Mouse (Mus musculus): ENCODE measurements at regions not wholly inside any gene's neighbourhood (a gene's known extent, or its start where the extent isn't known, plus 50 kb on each side); places are given as distances from the start of the nearest gene placed in this dataset.

GRCm38 (mm10) chr15:37166744-37167143, 159.2 kb upstream of the Zfp706 start:
- no peak for DNase-seq

DNA sequence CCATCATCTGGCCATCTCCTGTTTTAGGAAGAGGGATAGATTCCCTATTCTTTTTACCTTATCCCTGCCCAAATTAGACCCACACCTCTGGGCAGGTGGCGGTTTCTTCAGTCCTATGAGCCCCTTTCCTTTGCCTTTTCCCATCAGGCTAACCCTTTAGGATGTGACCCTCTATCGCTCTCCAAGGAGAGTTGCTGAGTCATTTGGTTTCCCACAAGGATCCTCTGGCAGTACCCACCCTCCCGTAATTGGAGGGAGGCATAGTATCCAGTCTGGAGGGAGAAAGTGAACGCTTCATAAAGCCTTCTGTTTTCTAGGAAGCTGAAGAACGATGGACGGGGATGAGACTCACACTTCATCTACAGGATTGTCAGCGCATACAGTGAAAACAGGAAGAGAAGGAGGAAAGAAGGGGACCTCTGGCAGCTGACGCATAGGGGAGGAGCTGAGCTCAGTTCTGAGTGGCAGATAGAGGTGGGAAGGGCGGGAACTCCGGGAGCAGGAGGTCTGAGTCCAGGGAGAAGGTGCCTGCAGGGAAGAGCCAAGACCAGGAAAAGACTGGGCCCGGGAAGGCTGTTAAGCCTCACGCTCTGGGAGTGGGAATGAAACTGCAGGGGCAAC, 158.4 kb upstream of the Zfp706 start:
- no peak for DNase-seq

DNA sequence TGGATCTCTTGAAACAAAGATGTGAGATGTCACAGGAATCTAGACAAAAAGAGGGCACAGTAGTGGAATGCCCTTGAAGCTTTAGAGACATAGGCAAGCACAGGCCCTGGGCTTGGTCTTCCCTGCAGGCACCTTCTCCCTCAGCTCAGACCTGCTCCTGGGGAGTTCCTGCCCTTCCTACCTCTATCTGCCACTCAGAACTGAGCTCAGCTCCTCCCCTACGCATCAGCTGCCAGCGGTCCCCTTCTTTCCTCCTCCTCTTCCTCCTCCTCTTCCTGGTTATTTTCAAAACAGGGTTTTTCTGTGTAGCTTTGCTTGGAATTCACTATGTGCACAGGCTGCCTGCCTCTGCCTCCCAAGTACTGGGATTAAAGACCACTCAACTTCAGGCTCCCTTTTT, 157.6 kb upstream of the Zfp706 start:
- DNase-seq: no peak

GRCm38 (mm10) chr15:37164191-37165135, 156.9 kb upstream of the Zfp706 start:
- no peak for DNase-seq

DNA sequence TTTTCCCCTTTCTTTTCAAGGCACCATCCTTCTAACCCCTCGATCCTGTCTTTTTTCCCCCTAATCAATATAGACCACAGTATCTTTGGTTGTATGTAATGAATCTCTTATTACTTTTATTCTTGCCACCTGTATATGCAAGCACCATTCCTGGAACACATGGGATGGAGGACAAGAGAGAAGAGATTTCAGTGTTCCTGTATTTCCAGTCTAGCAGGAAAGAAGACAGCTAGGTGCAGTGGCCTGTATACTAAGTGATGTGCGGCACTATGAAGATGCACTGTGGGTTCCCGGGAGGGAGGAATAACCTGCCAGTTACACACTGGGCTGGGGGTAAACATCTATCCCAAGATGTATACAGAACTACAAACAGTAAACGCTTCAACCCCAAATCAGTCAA, 152.4 kb upstream of the Zfp706 start:
- DNase-seq: no peak

GRCm38 (mm10) chr15:37159349-37159748, 151.8 kb upstream of the Zfp706 start:
- DNase-seq: no peak

GRCm38 (mm10) chr15:37157386-37157785, 149.8 kb upstream of the Zfp706 start:
- no peak for DNase-seq

- DNase-seq: no peak
These were observed 147.4 kb upstream of the Zfp706 start for GRCm38 (mm10) chr15:37154934-37155333.

DNA sequence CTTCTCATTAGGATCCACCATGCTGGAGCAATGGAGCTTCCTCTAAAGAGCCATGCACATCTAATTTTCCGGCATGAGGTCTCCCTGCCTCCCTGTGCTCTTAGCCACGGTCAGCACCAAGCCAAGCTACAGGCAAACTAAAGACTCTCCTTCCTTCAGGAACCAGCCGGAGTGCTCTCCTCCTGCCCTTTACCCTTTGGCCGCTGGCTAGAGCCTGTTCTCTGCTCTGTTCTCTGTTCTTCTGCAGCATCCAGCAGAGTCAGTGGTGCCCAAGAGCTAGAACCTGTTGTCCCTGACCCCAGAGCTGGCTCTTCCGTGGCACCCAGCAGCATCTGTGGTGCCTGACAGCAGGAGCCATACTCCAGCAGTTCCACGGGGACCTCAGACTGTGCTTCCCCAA, 145.6 kb upstream of the Zfp706 start:
- no peak for DNase-seq

- DNase-seq: peak; percentile 50 to 55
These were observed 128.1 kb upstream of the Zfp706 start for GRCm38 (mm10) chr15:37135590-37136164.

DNA sequence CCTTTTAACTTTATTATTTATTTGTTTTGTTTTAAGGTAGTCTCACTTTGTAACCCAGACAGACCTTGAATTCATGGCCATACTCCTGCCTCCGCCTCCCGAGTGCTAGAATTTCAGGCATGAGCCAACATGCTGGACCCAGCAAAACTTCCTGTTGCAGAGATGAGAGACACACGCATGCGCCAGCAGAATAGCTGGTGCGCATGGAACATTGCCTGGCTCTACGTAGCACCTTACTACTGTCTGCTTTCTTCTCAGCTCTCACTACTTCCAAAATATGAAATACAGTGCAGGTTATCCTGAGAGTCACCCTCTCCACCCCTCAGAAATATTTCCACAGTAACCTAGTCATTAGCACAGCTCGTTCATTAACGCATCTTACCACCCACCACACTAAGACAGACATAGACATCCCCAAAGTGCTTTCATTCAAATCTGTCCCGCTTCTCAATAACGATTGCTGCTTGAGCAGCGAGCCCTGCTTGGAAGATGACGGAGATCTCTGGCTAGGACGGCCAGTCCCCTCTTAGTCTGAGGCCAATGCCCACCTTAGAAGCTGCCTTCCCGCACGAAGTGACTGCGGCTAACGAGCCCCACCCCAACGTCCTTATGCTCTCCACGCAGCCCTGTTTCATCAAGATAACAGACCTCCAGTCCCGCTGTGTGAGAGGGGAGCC, 127.5 kb upstream of the Zfp706 start:
- no peak for DNase-seq

DNA sequence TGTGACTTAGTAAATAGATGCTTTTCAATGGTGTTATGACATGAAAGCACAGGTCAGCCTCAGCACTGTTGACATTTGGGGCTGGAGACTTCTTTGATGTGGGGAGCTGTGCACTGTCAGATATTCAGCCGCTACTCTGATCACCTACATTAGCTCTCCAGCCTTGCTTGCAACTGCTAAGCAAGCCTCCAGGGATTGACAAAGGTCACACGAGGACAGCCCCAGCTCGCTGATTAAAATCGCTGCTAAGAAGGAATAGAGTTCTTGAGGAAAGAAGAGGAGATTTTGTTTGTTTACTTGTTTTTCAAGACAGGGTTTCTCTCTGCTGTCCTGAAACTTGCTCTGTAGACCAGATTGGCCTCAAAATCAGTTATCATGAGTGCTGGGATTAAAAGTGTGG, 126.8 kb upstream of the Zfp706 start:
- DNase-seq: no peak

DNA sequence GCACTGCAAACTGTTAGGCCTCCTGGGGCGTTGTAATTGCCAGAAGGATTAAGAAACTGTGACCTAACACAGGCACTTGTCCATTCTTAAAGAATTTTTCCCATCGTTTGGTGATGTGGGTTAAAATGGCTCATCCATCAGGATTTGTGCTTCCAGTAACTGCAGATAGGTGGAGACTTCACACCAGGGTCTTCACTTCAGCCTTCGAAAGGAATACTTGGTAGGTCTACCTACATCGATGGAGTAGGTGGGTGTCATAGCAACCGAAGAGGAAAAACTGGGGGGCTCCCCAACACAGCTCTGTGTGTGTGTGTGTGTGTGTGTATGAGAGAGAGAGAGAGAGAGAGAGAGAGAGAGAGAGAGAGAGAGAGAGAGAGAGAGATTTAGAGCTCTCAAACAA, 126.3 kb upstream of the Zfp706 start:
- DNase-seq: no peak

GRCm38 (mm10) chr15:37127681-37128080, 120.1 kb upstream of the Zfp706 start:
- no peak for DNase-seq

DNA sequence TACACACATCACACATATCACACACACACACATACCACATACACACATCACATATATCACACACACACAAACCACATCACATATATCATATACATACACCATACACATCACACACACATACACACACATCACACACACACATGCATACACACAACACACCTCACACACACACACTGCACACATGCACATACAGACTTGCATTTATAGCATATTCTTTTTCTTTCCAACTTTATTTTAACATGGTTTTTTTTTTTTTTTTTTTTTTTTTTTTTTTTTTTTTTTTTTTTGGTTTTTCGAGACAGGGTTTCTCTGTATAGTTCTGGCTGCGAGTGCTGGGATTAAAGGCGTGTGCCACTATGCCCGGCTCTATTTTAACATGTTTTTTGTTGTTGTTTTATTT, 119.6 kb upstream of the Zfp706 start:
- DNase-seq: no peak

DNA sequence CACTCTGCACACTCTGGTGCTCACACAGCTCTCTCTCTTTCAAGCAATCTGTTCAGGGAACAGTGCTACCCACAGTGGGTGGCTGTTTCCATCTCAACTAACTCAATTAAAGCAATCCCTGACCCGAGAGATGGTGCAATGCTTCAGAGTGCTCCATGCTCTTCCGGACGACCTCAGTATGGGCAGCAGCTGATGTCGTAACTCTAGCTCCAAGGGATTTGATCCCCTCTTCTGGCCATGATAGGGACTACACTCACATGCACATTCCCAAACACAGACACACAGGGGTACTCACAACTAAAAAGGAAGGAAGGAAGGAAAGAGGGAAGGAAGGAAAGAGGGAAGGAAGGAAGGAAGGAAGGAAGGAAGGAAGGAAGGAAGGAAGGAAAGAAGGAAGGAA, 118.2 kb upstream of the Zfp706 start:
- DNase-seq: no peak

DNA sequence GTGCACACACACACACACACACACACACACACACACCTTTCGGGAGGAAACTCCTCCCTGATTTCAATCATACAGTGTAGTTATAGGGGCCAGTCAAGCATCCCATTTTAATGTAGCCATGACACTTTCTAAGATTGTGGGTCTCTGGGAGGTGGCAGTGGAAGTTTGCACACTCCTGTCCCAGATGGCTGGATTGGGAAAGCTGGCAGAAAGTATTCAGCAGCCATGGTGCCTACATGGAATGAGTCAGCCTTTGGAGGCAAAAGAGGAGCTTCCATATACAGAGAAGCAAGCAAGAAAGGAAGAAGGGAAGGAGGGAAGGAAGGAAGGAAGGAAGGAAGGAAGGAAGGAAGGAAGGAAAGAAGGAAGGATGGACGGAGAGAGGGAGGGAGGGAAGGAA, 117.4 kb upstream of the Zfp706 start:
- DNase-seq: no peak

GRCm38 (mm10) chr15:37124299-37124698, 116.7 kb upstream of the Zfp706 start:
- DNase-seq: no peak

- DNase-seq: peak; percentile 78 to 80
These were observed 112.8 kb upstream of the Zfp706 start for GRCm38 (mm10) chr15:37120381-37120780.

- DNase-seq: peak; percentile 72 to 76
These were observed 106.5 kb upstream of the Zfp706 start for GRCm38 (mm10) chr15:37114119-37114518.

DNA sequence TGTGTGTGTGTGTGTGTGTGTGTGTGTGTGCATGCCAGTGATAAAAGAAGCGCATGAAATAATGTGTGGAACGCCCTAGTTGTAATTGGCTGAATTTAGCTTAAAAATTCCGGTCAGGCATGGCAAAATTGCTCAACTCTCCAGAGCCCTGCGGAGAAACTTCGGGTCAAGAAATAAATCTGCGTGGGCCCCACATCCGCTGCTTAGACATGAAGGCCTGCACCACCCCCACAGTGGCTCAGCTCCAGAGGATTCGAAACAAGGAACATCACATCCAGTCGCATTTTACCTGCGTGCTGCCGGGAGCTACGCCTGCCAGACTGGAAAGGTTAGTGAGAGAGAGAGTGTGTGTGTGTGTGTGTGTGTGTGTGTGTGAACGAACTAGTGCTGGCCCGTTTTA, 102.9 kb upstream of the Zfp706 start:
- no peak for DNase-seq

- no peak for DNase-seq
These were observed 94.5 kb upstream of the Zfp706 start for GRCm38 (mm10) chr15:37102035-37102555.

DNA sequence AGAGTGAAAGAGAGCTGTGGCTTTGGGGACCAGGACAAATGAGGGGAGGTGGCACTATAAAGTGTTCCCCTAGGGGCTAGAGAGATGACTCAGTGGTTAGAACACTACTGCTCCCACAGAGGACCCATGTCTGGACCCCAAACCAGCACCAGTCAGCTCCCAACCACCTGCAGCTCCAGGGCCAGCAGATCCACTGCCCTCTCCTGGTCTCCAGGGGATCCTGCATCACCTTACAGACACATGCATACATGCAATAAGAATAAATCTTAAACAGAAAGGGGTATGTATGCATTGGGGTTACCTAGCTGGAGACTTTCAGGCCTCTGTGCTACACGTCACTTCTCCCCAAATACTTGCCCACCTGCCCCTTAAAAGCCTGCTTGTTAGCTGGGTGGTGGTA, 93.8 kb upstream of the Zfp706 start:
- DNase-seq: no peak
